Mouse (Mus musculus): ENCODE data around the gene 4933417A18Rik.
"Not testable (repeated sequence)": the region's sequence is repeated elsewhere in the genome, so short reads cannot be mapped to it uniquely, and the experiment has no call there.

Gene 4933417A18Rik

GRCm38 (mm10) chr13:34924210-34924609 lies at the start of gene 4933417A18Rik, which contains the start of gene Fam217a:
TSS of gene 4933417A18Rik (plus strand) at chr13:34924409.
TSS of gene Fam217a (minus strand) at chr13:34924310.
- DNase-seq: no peak

GRCm38 (mm10) chr13:34874736-34875135 lies 49.5 kb upstream of the 4933417A18Rik start:
- peak; percentile 66 for DNase-seq

- peak; percentile 92 for DNase-seq
These were observed 49.0 kb upstream of the 4933417A18Rik start, which contains the start of gene Prpf4b for GRCm38 (mm10) chr13:34875166-34875710. TSS of gene Prpf4b (plus strand) at chr13:34875302.

- no peak for DNase-seq
These were observed 48.3 kb upstream of the 4933417A18Rik start for GRCm38 (mm10) chr13:34875741-34876445.

- no peak for DNase-seq
These were observed 47.7 kb upstream of the 4933417A18Rik start for GRCm38 (mm10) chr13:34876481-34876880.

GRCm38 (mm10) chr13:34892871-34893270 lies 31.3 kb upstream of the 4933417A18Rik start:
- DNase-seq: no peak

- no peak for DNase-seq
These were observed 9.6 kb upstream of the 4933417A18Rik start for GRCm38 (mm10) chr13:34914614-34915013.

GRCm38 (mm10) chr13:34916520-34917167 lies 7.6 kb upstream of the 4933417A18Rik start:
- DNase-seq: no peak

- DNase-seq: no peak
These were observed 10.9 kb downstream of the 4933417A18Rik start for GRCm38 (mm10) chr13:34934931-34935644.

GRCm38 (mm10) chr13:34942370-34942769 lies 18.2 kb downstream of the 4933417A18Rik start:
- DNase-seq: no peak

GRCm38 (mm10) chr13:34951437-34951836 lies 27.2 kb downstream of the 4933417A18Rik start:
- DNase-seq: not testable (repeated sequence)

- DNase-seq: no peak
These were observed 32.7 kb downstream of the 4933417A18Rik start for GRCm38 (mm10) chr13:34956901-34957300.

- DNase-seq: not testable (repeated sequence)
These were observed 33.9 kb downstream of the 4933417A18Rik start for GRCm38 (mm10) chr13:34958158-34958557.

GRCm38 (mm10) chr13:34960996-34961770 lies 37.0 kb downstream of the 4933417A18Rik start:
- DNase-seq: no peak

- DNase-seq: no peak
These were observed 39.5 kb downstream of the 4933417A18Rik start, which contains the start of gene Eci3 for GRCm38 (mm10) chr13:34963511-34964397. TSS of gene Eci3 (minus strand) at chr13:34963810.

- DNase-seq: no peak
These were observed 40.2 kb downstream of the 4933417A18Rik start for GRCm38 (mm10) chr13:34964419-34964818.

GRCm38 (mm10) chr13:34964866-34965265 lies 40.7 kb downstream of the 4933417A18Rik start:
- DNase-seq: no peak

GRCm38 (mm10) chr13:34965647-34966046 lies 41.4 kb downstream of the 4933417A18Rik start:
- not testable (repeated sequence) for DNase-seq

- DNase-seq: not testable (repeated sequence)
These were observed 48.2 kb downstream of the 4933417A18Rik start for GRCm38 (mm10) chr13:34972456-34972855.

GRCm38 (mm10) chr13:34973149-34973548 lies 48.9 kb downstream of the 4933417A18Rik start:
- DNase-seq: peak; percentile 13

- no peak for DNase-seq
These were observed 49.6 kb downstream of the 4933417A18Rik start for GRCm38 (mm10) chr13:34973770-34974169.
